Mouse (Mus musculus): ENCODE measurements around the gene Ces3a. TPM values are rescaled to one million over a fixed set of nuclear protein-coding genes. Genes with fewer than 3 reads are reported as not detected.

The Ces3a gene
- polyA plus RNA-seq, 1 experiment from 2014 or later, result 102 TPM

DNA sequence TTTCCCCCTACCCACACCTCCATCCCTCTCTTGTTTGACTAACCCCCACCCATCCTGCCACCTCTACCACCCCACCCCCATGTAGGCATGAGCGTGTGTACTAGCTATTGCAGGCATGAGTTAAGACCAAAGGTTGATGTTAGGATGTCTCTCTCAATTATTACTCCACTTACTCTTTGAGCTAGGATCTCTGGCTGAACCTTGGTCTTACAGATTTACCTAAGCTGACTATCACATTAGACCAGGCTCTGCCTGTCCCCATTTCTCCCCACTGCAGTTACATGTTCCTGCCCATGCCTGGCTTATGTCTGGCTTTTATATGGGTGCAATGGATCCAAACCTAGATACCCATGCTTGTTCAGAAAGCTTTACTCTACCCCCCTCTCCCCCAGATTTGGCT is 26.4 kb upstream of the Ces3a start:
- peak; percentile 81 for ATAC-seq
- H3K27ac ChIP-seq (ENCODE audit: low read depth), result peak overlapping the region; percentile 25; the same call in 1 of the 2 replicates
- no peak overlapping the region for H3K4me2 ChIP-seq (ENCODE audit: low read depth, low read length)
- no peak overlapping the region for H3K9ac ChIP-seq (replicated peaks)
- no peaks in the 10 kb centered on the region for H3K36me3 ChIP-seq (replicated peaks; ENCODE audit: insufficient read depth, low read length)
- H3K4me3 ChIP-seq (ENCODE audit: low read depth, low read length), result no peak overlapping the region
- WGBS (ENCODE audit: insufficient replicate concordance), result 58% methylated on average over 1 of the region's 1 CpGs
- TF ChIP-seq EP300 (IDR thresholded peaks at IDR 0.05; ENCODE audit: low read depth), result no peak
- TF ChIP-seq CTCF (IDR thresholded peaks at IDR 0.05; ENCODE audit: low read depth), result no peak
- H3K27me3 ChIP-seq (ENCODE audit: insufficient read depth, low read length), result no peaks in the 10 kb centered on the region
- DNase-seq, result no peak
- no peaks in the 10 kb centered on the region for H3K9me3 ChIP-seq (ENCODE audit: low read length)
- H3K4me1 ChIP-seq (ENCODE audit: insufficient read depth), result no peaks in the 10 kb centered on the region

DNA sequence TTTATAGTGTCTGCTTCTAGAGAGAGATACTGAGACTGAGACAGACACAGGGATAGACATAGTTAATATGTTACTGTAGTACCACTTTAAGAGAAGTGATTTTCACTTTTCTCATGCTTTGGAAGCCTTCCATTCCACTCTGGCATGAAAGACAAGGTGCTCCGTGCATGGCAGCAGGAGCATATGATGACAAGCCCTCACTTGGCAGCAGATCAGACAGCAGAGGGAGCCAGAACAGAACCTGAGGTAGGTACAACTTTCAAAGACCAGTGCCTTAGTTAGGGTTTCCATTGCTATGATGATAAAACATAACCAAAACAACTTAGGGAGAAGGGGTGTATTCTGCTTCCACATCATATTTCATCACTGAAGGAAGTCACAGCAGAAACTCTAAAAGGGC is 25.3 kb upstream of the Ces3a start:
- H3K9ac ChIP-seq (replicated peaks), result no peak overlapping the region
- no peak overlapping the region for H3K27ac ChIP-seq (ENCODE audit: low read depth)
- TF ChIP-seq CTCF (IDR thresholded peaks at IDR 0.05; ENCODE audit: low read depth) (0 out of 2 replicates have a peak, but pooled peaks have one; percentile 28), EP300 (IDR thresholded peaks at IDR 0.05; ENCODE audit: low read depth) (no peak)
- H3K36me3 ChIP-seq (replicated peaks; ENCODE audit: insufficient read depth, low read length), result no peaks in the 10 kb centered on the region
- DNase-seq (no peak), ATAC-seq (no peak)
- no peaks in the 10 kb centered on the region for H3K4me1 ChIP-seq (ENCODE audit: insufficient read depth)
- no peak overlapping the region for H3K4me3 ChIP-seq (ENCODE audit: low read depth, low read length)
- WGBS (ENCODE audit: insufficient replicate concordance), result 48% methylated on average over 1 of the region's 1 CpGs
- no peaks in the 10 kb centered on the region for H3K9me3 ChIP-seq (ENCODE audit: low read length)
- H3K27me3 ChIP-seq (ENCODE audit: insufficient read depth, low read length), result no peaks in the 10 kb centered on the region
- no peak overlapping the region for H3K4me2 ChIP-seq (ENCODE audit: low read depth, low read length)

DNA sequence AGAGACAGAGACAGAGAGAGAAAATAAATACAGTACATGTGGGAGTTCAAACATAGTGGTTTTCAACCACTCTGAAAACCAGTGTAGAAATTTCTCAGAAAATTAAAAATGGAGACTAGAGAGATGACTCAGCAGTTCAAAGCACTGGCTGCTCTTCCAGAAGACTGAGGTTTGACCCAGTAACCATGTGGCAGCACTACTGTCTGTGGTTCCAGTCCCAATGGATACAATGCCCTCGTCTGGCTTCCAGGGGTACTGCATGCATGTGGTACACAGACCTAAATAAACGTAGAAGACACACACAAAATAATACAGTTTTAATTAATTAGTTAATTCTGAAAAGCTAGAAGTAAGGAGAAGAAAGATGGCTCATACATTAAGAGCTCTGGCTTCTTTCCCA is 23.4 kb upstream of the Ces3a start:
- Histone ChIP-seq H3K27me3 (ENCODE audit: insufficient read depth, low read length) (no peaks in the 10 kb centered on the region), H3K4me2 (ENCODE audit: low read depth, low read length) (no peak overlapping the region), H3K9me3 (ENCODE audit: low read length) (no peaks in the 10 kb centered on the region), H3K9ac (replicated peaks) (no peak overlapping the region), H3K27ac (ENCODE audit: low read depth) (no peak overlapping the region), H3K36me3 (replicated peaks; ENCODE audit: insufficient read depth, low read length) (no peaks in the 10 kb centered on the region), H3K4me1 (ENCODE audit: insufficient read depth) (no peaks in the 10 kb centered on the region), H3K4me3 (ENCODE audit: low read depth, low read length) (no peak overlapping the region)
- TF ChIP-seq EP300 (IDR thresholded peaks at IDR 0.05; ENCODE audit: low read depth) (no peak), CTCF (IDR thresholded peaks at IDR 0.05; ENCODE audit: low read depth) (peak; percentile 64)
- 55% methylated on average over 2 of the region's 2 CpGs for WGBS (ENCODE audit: insufficient replicate concordance)
- ATAC-seq (no peak), DNase-seq (peak; percentile 44)

DNA sequence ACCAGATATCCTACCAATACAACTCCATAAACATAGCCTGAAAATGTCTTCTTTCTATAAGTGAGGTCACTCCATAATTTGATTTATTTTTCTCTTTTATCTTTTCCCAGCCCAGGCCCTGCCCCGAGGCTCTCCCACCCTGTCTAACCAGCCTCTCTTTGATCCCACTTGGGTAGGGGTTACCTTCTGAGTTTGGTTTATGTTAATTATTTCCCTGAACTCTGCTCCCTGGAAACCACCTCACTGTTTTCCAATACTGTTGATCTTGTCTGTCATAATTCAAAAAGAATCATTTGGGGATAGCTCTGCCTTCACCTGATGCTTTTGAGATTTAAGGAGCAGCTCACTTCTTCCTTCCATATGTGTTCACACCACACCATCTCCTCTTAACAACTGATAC is 4.9 kb upstream of the Ces3a start:
- no peak for DNase-seq
- H3K4me2 ChIP-seq (ENCODE audit: low read depth, low read length), result no peak overlapping the region
- no peak overlapping the region for H3K9ac ChIP-seq (replicated peaks)
- WGBS (ENCODE audit: insufficient replicate concordance), result 46% methylated on average over 1 of the region's 1 CpGs
- peak overlapping the region; percentile 66 for H3K27ac ChIP-seq (ENCODE audit: low read depth)
- no peaks in the 10 kb centered on the region; the same call in 1 of the 2 replicates for H3K9me3 ChIP-seq (ENCODE audit: low read length)
- no peak for TF ChIP-seq CTCF (IDR thresholded peaks at IDR 0.05; ENCODE audit: low read depth)
- TF ChIP-seq EP300 (IDR thresholded peaks at IDR 0.05; ENCODE audit: low read depth), result 0 out of 2 replicates have a peak, but pooled peaks have one; percentile 6
- peak; percentile 59 for ATAC-seq
- H3K36me3 ChIP-seq (replicated peaks; ENCODE audit: insufficient read depth, low read length), result no peaks in the 10 kb centered on the region
- no peaks in the 10 kb centered on the region for H3K27me3 ChIP-seq (ENCODE audit: insufficient read depth, low read length)
- H3K4me3 ChIP-seq (ENCODE audit: low read depth, low read length), result no peak overlapping the region
- 0 out of 2 replicates have a peak, but pooled peaks cover 2% of the 10 kb centered on the region for H3K4me1 ChIP-seq (ENCODE audit: insufficient read depth)

DNA sequence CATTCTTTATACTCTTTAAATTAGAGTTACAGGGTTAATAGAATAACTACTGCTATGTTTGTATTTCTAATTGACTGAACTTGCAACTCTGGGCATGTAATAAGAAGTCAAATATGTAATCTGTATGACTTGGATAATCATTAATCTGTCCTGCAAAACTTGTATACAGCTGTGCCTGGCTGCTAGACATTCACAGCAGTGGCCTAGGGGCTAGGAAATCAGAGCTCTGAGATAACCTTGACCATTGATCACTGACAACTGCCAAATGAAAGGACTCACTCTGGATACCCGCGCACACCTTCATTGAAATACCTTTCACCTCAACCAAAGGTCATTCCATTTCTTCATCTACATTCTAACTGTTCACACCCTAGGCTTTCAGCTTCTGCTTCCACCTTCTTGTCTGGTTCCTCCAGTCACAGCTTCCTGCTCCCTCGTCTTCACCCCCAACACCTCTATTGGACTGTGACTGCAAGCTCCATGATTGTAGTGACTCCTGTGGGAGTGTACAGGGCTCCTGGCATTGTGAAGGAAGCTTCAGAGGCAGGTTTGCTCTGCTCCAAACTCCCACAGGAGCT is 2.5 kb upstream of the Ces3a start:
- H3K27me3 ChIP-seq (ENCODE audit: insufficient read depth, low read length), result no peaks in the 10 kb centered on the region
- H3K27ac ChIP-seq (ENCODE audit: low read depth), result peak overlapping the region; percentile 80
- DNase-seq (no peak), ATAC-seq (peak; percentile 87)
- no peak overlapping the region for H3K9ac ChIP-seq (replicated peaks)
- H3K9me3 ChIP-seq (ENCODE audit: low read length), result no peaks in the 10 kb centered on the region
- 0 out of 2 replicates have a peak, but pooled peaks cover 2% of the 10 kb centered on the region for H3K4me1 ChIP-seq (ENCODE audit: insufficient read depth)
- H3K36me3 ChIP-seq (replicated peaks; ENCODE audit: insufficient read depth, low read length), result no peaks in the 10 kb centered on the region
- WGBS (ENCODE audit: insufficient replicate concordance), result 50% methylated on average over 3 of the region's 3 CpGs
- TF ChIP-seq CTCF (IDR thresholded peaks at IDR 0.05; ENCODE audit: low read depth) (no peak), EP300 (IDR thresholded peaks at IDR 0.05; ENCODE audit: low read depth) (peak; percentile 21; the same call in 1 of the 2 replicates)
- H3K4me2 ChIP-seq (ENCODE audit: low read depth, low read length), result no peak overlapping the region
- H3K4me3 ChIP-seq (ENCODE audit: low read depth, low read length), result no peak overlapping the region

DNA sequence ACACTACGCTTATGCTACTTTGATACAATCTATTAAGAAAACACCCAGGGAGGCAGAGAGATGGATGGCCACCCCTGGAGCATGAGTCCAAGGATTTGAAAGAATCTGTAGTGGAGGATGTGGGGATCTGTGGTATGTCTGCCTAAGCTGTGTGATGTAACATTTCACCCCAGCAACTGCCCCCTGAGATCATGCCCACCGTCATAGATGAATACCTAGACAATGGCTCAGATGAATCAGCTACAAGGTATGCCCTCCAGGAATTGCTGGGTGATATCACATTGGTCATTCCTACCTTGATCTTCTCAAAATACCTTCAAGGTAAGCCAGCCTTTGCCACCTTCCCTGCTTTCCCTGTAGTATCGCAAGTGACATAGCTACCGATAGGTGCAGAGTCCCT is 7.8 kb downstream of the Ces3a start:
- no peak for DNase-seq
- no peak overlapping the region for H3K9ac ChIP-seq (replicated peaks)
- TF ChIP-seq CTCF (IDR thresholded peaks at IDR 0.05; ENCODE audit: low read depth) (no peak), EP300 (IDR thresholded peaks at IDR 0.05; ENCODE audit: low read depth) (no peak)
- no peaks in the 10 kb centered on the region for H3K27me3 ChIP-seq (ENCODE audit: insufficient read depth, low read length)
- no peak for ATAC-seq
- no peaks in the 10 kb centered on the region for H3K9me3 ChIP-seq (ENCODE audit: low read length)
- H3K4me3 ChIP-seq (ENCODE audit: low read depth, low read length), result no peak overlapping the region
- no peaks in the 10 kb centered on the region for H3K36me3 ChIP-seq (replicated peaks; ENCODE audit: insufficient read depth, low read length)
- WGBS (ENCODE audit: insufficient replicate concordance), result 80% methylated on average over 4 of the region's 4 CpGs
- H3K4me2 ChIP-seq (ENCODE audit: low read depth, low read length), result no peak overlapping the region
- H3K4me1 ChIP-seq (ENCODE audit: insufficient read depth), result no peaks in the 10 kb centered on the region
- H3K27ac ChIP-seq (ENCODE audit: low read depth), result no peak overlapping the region
